Mouse (Mus musculus): ENCODE measurements around the gene Gm21874.
"Not testable (repeated sequence)": the region's sequence is repeated elsewhere in the genome, so short reads cannot be mapped to it uniquely, and the experiment has no call there.

The Gm21874 gene

DNA sequence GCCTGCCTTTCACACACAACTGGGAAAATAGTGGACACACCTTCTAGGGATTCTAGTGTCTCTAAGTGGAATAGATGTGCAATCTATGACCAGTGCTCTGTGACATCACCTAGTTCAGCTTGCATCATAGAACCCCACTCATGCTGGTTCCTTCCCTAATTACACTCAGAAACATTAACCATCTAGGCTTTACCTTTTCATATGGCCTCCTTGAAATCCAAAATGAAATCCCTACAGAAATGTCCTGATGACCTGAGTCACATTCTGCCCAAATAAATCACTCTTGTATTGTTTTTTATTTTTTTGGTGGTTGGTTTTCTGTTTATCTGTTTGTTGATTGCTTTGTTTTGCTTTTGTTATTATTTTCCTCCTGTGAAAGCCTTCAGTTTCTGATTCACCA, at the start of gene Gm21874:
Gm21874 (minus strand) TSS at position 101 of the 400 bp plus-strand sequence.
- in situ Hi-C loops (cut with MboI, MseI), result not testable (repeated sequence)
